Mouse (Mus musculus) spleen, adult 2 months (tissue): ENCODE results near the gene Rpl14.

Source experiments
- CTCF ChIP-seq: fragments of 200-500 bp; IDR thresholded peaks from 2 replicates; pipeline ENCODE4 v1.5.1; 2011; ENCODE audit warnings: mild to moderate bottlenecking, inconsistent platforms; ENCODE audit not compliant: insufficient read depth, insufficient read length, insufficient replicate concordance; ENCODE audit errors: extremely low read depth
- POLR2A ChIP-seq: fragments of 200-500 bp; IDR thresholded peaks from 2 replicates; pipeline ENCODE4 v1.6.1; 2011; ENCODE audit warnings: low read depth, low read length, inconsistent platforms

GRCm38 (mm10) chr9:120527919-120528318, 43.3 kb upstream of the Rpl14 start:
- TF ChIP-seq CTCF (no peak), POLR2A (no peak)
